Mouse (Mus musculus): Measurements from ENCODE around the gene Cryzl1.

GRCm38 (mm10) chr16:91685526-91685925 is 43.2 kb downstream of the Cryzl1 start:
- TF ChIP-seq CTCF (IDR thresholded peaks at IDR 0.05; ENCODE audit: control insufficient read depth, insufficient read depth, low read length) = no peak
- no peak for TF ChIP-seq POLR2A (IDR thresholded peaks at IDR 0.05; ENCODE audit: borderline replicate concordance, control insufficient read depth, low read depth, low read length)
